Mouse (Mus musculus) lung, embryonic 15.5 days (tissue): ENCODE measurements around the gene Ccdc33. TPM values are rescaled to one million over a fixed set of nuclear protein-coding genes. Genes with fewer than 3 reads are reported as not detected.

Source experiments
- ATAC-seq: fragments of 200-750 bp; cut with Nextera tagmentation; 2 replicates; pipeline ENCODE4 v1.8.0; 2017; ENCODE audit warnings: moderate number of reproducible peaks, borderline replicate concordance; ENCODE audit not compliant: low FRiP score, low TSS enrichment; ENCODE audit errors: extremely low read depth
- H3K27ac ChIP-seq: fragments of 300-500 bp; sonication (generic); 2 replicates; pipeline ENCODE4 v1.5.1; 2015; ENCODE audit warnings: moderate library complexity, mild to moderate bottlenecking, inconsistent platforms
- H3K27me3 ChIP-seq: fragments of 300-500 bp; sonication (generic); 2 replicates; pipeline ENCODE4 v1.6.1; 2015; ENCODE audit warnings: inconsistent platforms
- H3K36me3 ChIP-seq: fragments of 300-500 bp; sonication (generic); 2 replicates; pipeline ENCODE4 v1.6.1; 2015; ENCODE audit warnings: inconsistent platforms
- H3K4me1 ChIP-seq: fragments of 300-500 bp; sonication (generic); 2 replicates; pipeline ENCODE4 v1.6.1; 2015; ENCODE audit warnings: inconsistent platforms
- H3K4me2 ChIP-seq: fragments of 300-500 bp; sonication (generic); 2 replicates; pipeline ENCODE4 v1.6.1; 2015; ENCODE audit warnings: inconsistent platforms, mild to moderate bottlenecking, moderate library complexity
- H3K4me3 ChIP-seq: fragments of 300-500 bp; sonication (generic); 2 replicates; pipeline ENCODE4 v1.5.1; 2015; ENCODE audit warnings: mild to moderate bottlenecking, inconsistent platforms
- H3K9ac ChIP-seq: fragments of 300-500 bp; sonication (generic); 2 replicates; pipeline ENCODE4 v1.6.1; 2015; ENCODE audit warnings: inconsistent platforms
- H3K9me3 ChIP-seq: fragments of 300-500 bp; sonication (generic); 2 replicates; pipeline ENCODE4 v1.6.1; 2016; ENCODE audit warnings: inconsistent platforms
- WGBS: fragments of 180-500 bp; shearing (Covaris S2); methylation state at CpG from one replicate; pipeline ENCODE4 v1.1.7; 2015; 5-methylcytosine and 5-hydroxymethylcytosine counted together
- polyA plus RNA-seq: library from polyadenylated mRNA; unstranded; fragments of >200 nt; fragmentation: Nextera tagmentation; extraction: Ambion mirVana; gene quantifications from 2 replicates; pipeline ENCODE4 v1.2.1, GENCODE M21; 2015

Gene Ccdc33
- polyA plus RNA-seq, 1 experiment from 2014 or later, result 0.16 TPM

GRCm38 (mm10) chr9:58105595-58106169 lies 12.9 kb downstream of the Ccdc33 start:
- WGBS, result 38% methylated on average over 15 of the region's 15 CpGs
- H3K9me3 ChIP-seq, result no peaks in the 10 kb centered on the region
- no peaks in the 10 kb centered on the region for H3K4me1 ChIP-seq
- no peak overlapping the region for H3K4me3 ChIP-seq
- H3K4me2 ChIP-seq, result no peak overlapping the region
- no peak overlapping the region for H3K27ac ChIP-seq
- H3K27me3 ChIP-seq, result no peaks in the 10 kb centered on the region
- no peak for ATAC-seq
- no peak overlapping the region for H3K9ac ChIP-seq
- no peaks in the 10 kb centered on the region for H3K36me3 ChIP-seq

GRCm38 (mm10) chr9:58103647-58104046 lies 15.0 kb downstream of the Ccdc33 start:
- Histone ChIP-seq H3K4me3 (no peak overlapping the region), H3K4me2 (no peak overlapping the region), H3K9me3 (no peaks in the 10 kb centered on the region), H3K27ac (no peak overlapping the region), H3K4me1 (no peaks in the 10 kb centered on the region), H3K27me3 (no peaks in the 10 kb centered on the region), H3K9ac (no peak overlapping the region), H3K36me3 (no peaks in the 10 kb centered on the region)
- no peak for ATAC-seq
- 51% methylated on average over 6 of the region's 6 CpGs for WGBS

GRCm38 (mm10) chr9:58102013-58102412 lies 16.6 kb downstream of the Ccdc33 start:
- H3K4me2 ChIP-seq, result no peak overlapping the region
- no peak for ATAC-seq

GRCm38 (mm10) chr9:58099836-58100565 lies 18.6 kb downstream of the Ccdc33 start:
- Histone ChIP-seq H3K27me3 (no peaks in the 10 kb centered on the region), H3K36me3 (no peaks in the 10 kb centered on the region), H3K27ac (no peak overlapping the region), H3K4me1 (no peaks in the 10 kb centered on the region), H3K4me3 (no peak overlapping the region), H3K9me3 (no peaks in the 10 kb centered on the region), H3K4me2 (no peak overlapping the region), H3K9ac (no peak overlapping the region)
- no peak for ATAC-seq
- 63% methylated on average over 5 of the region's 5 CpGs for WGBS

More at GRCm38 (mm10) chr9:58102013-58102412, 16.6 kb downstream of the Ccdc33 start:
- H3K9me3 ChIP-seq, result no peaks in the 10 kb centered on the region
- H3K4me1 ChIP-seq, result no peaks in the 10 kb centered on the region
- no peak overlapping the region for H3K9ac ChIP-seq
- WGBS, result 73% methylated on average over 4 of the region's 4 CpGs
- no peak overlapping the region for H3K27ac ChIP-seq
- H3K36me3 ChIP-seq, result no peaks in the 10 kb centered on the region
- H3K27me3 ChIP-seq, result no peaks in the 10 kb centered on the region
- H3K4me3 ChIP-seq, result no peak overlapping the region

GRCm38 (mm10) chr9:58096629-58097301 lies 21.9 kb downstream of the Ccdc33 start:
- 60% methylated on average over 5 of the region's 5 CpGs for whole genome bisulfite sequencing
- peaks cover 5% of the 10 kb centered on the region for H3K4me1 ChIP-seq
- no peak overlapping the region for H3K4me2 ChIP-seq
- H3K36me3 ChIP-seq, result no peaks in the 10 kb centered on the region
- H3K27ac ChIP-seq, result peak overlapping the region; percentile 34; the same call in 1 of the 2 replicates
- no peaks in the 10 kb centered on the region for H3K9me3 ChIP-seq
- no peak overlapping the region for H3K9ac ChIP-seq
- H3K4me3 ChIP-seq, result no peak overlapping the region
- H3K27me3 ChIP-seq, result no peaks in the 10 kb centered on the region
- no peak for ATAC-seq

GRCm38 (mm10) chr9:58095977-58096376 lies 22.6 kb downstream of the Ccdc33 start:
- Histone ChIP-seq H3K27ac (0 out of 2 replicates have a peak overlapping the region, but pooled peaks have one; percentile 18), H3K36me3 (no peaks in the 10 kb centered on the region), H3K4me1 (peaks cover 6% of the 10 kb centered on the region), H3K4me2 (no peak overlapping the region), H3K9ac (no peak overlapping the region), H3K4me3 (no peak overlapping the region), H3K9me3 (no peaks in the 10 kb centered on the region), H3K27me3 (no peaks in the 10 kb centered on the region)
- WGBS, result 48% methylated on average over 6 of the region's 6 CpGs
- peak; percentile 64; the same call in 1 of the 2 replicates for ATAC-seq

GRCm38 (mm10) chr9:58093776-58094175 lies 24.8 kb downstream of the Ccdc33 start:
- no peaks in the 10 kb centered on the region for H3K36me3 ChIP-seq
- H3K27ac ChIP-seq, result no peak overlapping the region
- ATAC-seq, result no peak
- H3K4me1 ChIP-seq, result peaks cover 6% of the 10 kb centered on the region
- H3K4me3 ChIP-seq, result no peak overlapping the region
- no peak overlapping the region for H3K9ac ChIP-seq
- H3K9me3 ChIP-seq, result no peaks in the 10 kb centered on the region
- no peak overlapping the region for H3K4me2 ChIP-seq
- WGBS, result 73% methylated on average over 3 of the region's 3 CpGs
- H3K27me3 ChIP-seq, result no peaks in the 10 kb centered on the region

- 60% methylated on average over 7 of the region's 7 CpGs for WGBS
- Histone ChIP-seq H3K27me3 (no peaks in the 10 kb centered on the region), H3K9ac (no peak overlapping the region), H3K36me3 (no peaks in the 10 kb centered on the region), H3K4me1 (peaks cover 6% of the 10 kb centered on the region), H3K9me3 (no peaks in the 10 kb centered on the region), H3K4me2 (no peak overlapping the region), H3K27ac (no peak overlapping the region), H3K4me3 (no peak overlapping the region)
- no peak for ATAC-seq
Observed at GRCm38 (mm10) chr9:58092581-58093269, 25.9 kb downstream of the Ccdc33 start.

- Histone ChIP-seq H3K4me3 (no peak overlapping the region), H3K36me3 (no peaks in the 10 kb centered on the region), H3K4me1 (peaks cover 6% of the 10 kb centered on the region), H3K27me3 (no peaks in the 10 kb centered on the region), H3K4me2 (no peak overlapping the region), H3K9ac (no peak overlapping the region), H3K9me3 (no peaks in the 10 kb centered on the region), H3K27ac (no peak overlapping the region)
- 48% methylated on average over 4 of the region's 4 CpGs for WGBS
- ATAC-seq, result no peak
Observed at GRCm38 (mm10) chr9:58091623-58092425, 26.8 kb downstream of the Ccdc33 start.

- Histone ChIP-seq H3K27ac (no peak overlapping the region), H3K4me1 (peaks cover 6% of the 10 kb centered on the region), H3K9ac (no peak overlapping the region), H3K27me3 (no peaks in the 10 kb centered on the region; the same call in 1 of the 2 replicates), H3K4me3 (no peak overlapping the region), H3K9me3 (no peaks in the 10 kb centered on the region), H3K36me3 (no peaks in the 10 kb centered on the region), H3K4me2 (no peak overlapping the region)
- 61% methylated on average over 7 of the region's 7 CpGs for WGBS
- no peak for ATAC-seq
Observed at GRCm38 (mm10) chr9:58087277-58087998, 31.2 kb downstream of the Ccdc33 start.

GRCm38 (mm10) chr9:58086861-58087260 lies 31.8 kb downstream of the Ccdc33 start:
- H3K4me3 ChIP-seq, result no peak overlapping the region
- H3K27ac ChIP-seq, result no peak overlapping the region
- H3K9ac ChIP-seq, result no peak overlapping the region
- 56% methylated on average over 7 of the region's 7 CpGs for WGBS
- no peak overlapping the region for H3K4me2 ChIP-seq
- H3K4me1 ChIP-seq, result peaks cover 2% of the 10 kb centered on the region
- no peak for ATAC-seq
- no peaks in the 10 kb centered on the region for H3K36me3 ChIP-seq
- H3K27me3 ChIP-seq, result no peaks in the 10 kb centered on the region; the same call in 1 of the 2 replicates
- H3K9me3 ChIP-seq, result no peaks in the 10 kb centered on the region
